Mouse (Mus musculus) hindlimb bud, embryonic 11.5 days (tissue): ENCODE measurements at regions not wholly inside any gene's neighbourhood (a gene's known extent, or its start where the extent isn't known, plus 50 kb on each side); places are given as distances from the start of the nearest gene placed in this dataset.
"Not testable (repeated sequence)": the region's sequence is repeated elsewhere in the genome, so short reads cannot be mapped to it uniquely, and the experiment has no call there.

Source experiments
- DNase-seq: peaks from one replicate; pipeline ENCODE4 v3.0.0-alpha.2; 2012; ENCODE audit warnings: low read depth, low spot score; ENCODE audit errors: extremely low spot score

- DNase-seq: no peak
These were observed 338.9 kb upstream of the Nrsn1 start for GRCm38 (mm10) chr13:25609241-25609640.

GRCm38 (mm10) chr13:25601351-25601750 is 331.0 kb upstream of the Nrsn1 start:
- DNase-seq: not testable (repeated sequence)

GRCm38 (mm10) chr13:25594629-25595028 is 324.3 kb upstream of the Nrsn1 start:
- no peak for DNase-seq

GRCm38 (mm10) chr13:25570641-25571040 is 300.3 kb upstream of the Nrsn1 start:
- no peak for DNase-seq

GRCm38 (mm10) chr13:25562746-25563145 is 292.4 kb upstream of the Nrsn1 start:
- peak; percentile 61 for DNase-seq

- no peak for DNase-seq
These were observed 290.0 kb upstream of the Nrsn1 start for GRCm38 (mm10) chr13:25560339-25560738.

- no peak for DNase-seq
These were observed 284.7 kb upstream of the Nrsn1 start for GRCm38 (mm10) chr13:25554962-25555361.

- no peak for DNase-seq
These were observed 278.2 kb upstream of the Nrsn1 start for GRCm38 (mm10) chr13:25548551-25548950.

- DNase-seq: no peak
These were observed 277.1 kb upstream of the Nrsn1 start for GRCm38 (mm10) chr13:25547150-25548145.

GRCm38 (mm10) chr13:25524094-25524493 is 253.8 kb upstream of the Nrsn1 start:
- no peak for DNase-seq

- no peak for DNase-seq
These were observed 237.1 kb upstream of the Nrsn1 start for GRCm38 (mm10) chr13:25507355-25507754.

GRCm38 (mm10) chr13:25494492-25495034 is 224.3 kb upstream of the Nrsn1 start:
- no peak for DNase-seq

- DNase-seq: no peak
These were observed 219.7 kb upstream of the Nrsn1 start for GRCm38 (mm10) chr13:25490036-25490435.

- no peak for DNase-seq
These were observed 213.0 kb upstream of the Nrsn1 start for GRCm38 (mm10) chr13:25483309-25483708.

- no peak for DNase-seq
These were observed 181.6 kb upstream of the Nrsn1 start for GRCm38 (mm10) chr13:25451917-25452316.

GRCm38 (mm10) chr13:25451357-25451861 is 181.1 kb upstream of the Nrsn1 start:
- no peak for DNase-seq

GRCm38 (mm10) chr13:25429701-25430418 is 159.6 kb upstream of the Nrsn1 start:
- no peak for DNase-seq

GRCm38 (mm10) chr13:25403182-25403795 is 133.0 kb upstream of the Nrsn1 start:
- no peak for DNase-seq

- DNase-seq: no peak
These were observed 132.4 kb upstream of the Nrsn1 start for GRCm38 (mm10) chr13:25402691-25403090.

GRCm38 (mm10) chr13:25401936-25402504 is 131.7 kb upstream of the Nrsn1 start:
- no peak for DNase-seq
